Mouse (Mus musculus) CH12.LX (cell line): ENCODE measurements at regions not wholly inside any gene's neighbourhood (a gene's known extent, or its start where the extent isn't known, plus 50 kb on each side); places are given as distances from the start of the nearest gene placed in this dataset.

Experiments used
- POLR2A ChIP-seq: IDR thresholded peaks from 2 replicates; pipeline ENCODE4 v1.6.1; 2011; ENCODE audit warnings: low read depth, mild to moderate bottlenecking, improper control_type of control experiment, low read length
- POLR2AphosphoS2 ChIP-seq: IDR thresholded peaks from 2 replicates; pipeline ENCODE4 v1.6.1; 2011; ENCODE audit warnings: low read depth, low read length, improper control_type of control experiment
- ZKSCAN1 ChIP-seq: IDR thresholded peaks from 2 replicates; pipeline ENCODE4 v1.6.1; 2012; ENCODE audit warnings: low read depth, inconsistent platforms, low read length, improper control_type of control experiment, borderline replicate concordance

DNA sequence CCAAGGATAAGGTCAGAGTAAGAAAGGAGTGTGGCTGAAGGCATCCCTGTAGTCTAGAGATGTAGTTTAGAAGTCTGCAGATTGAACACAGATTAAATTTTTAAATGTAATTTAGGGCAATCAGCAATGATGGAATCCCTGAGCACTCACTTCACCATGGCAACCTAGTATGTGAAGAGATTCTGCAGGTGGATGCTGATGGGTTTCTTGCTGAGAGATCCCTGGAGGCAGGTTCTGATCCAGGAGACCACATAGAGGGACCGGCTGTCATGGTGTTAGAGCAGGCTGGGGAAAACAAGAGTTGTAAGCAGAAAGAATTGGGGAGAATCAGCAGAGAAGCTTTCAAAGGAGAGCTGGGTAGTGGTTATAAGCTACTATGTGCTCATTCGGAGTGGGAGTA, 113.7 kb upstream of the Nudt11 start:
- no peak for TF ChIP-seq POLR2A
- no peak for TF ChIP-seq POLR2AphosphoS2
- TF ChIP-seq ZKSCAN1: no peak
